Mouse (Mus musculus): ENCODE data around the gene Nkd1. TPM values are rescaled to one million over a fixed set of nuclear protein-coding genes. Genes with fewer than 3 reads are reported as not detected.

The Nkd1 gene
- polyA plus RNA-seq, 1 experiment from 2014 or later = 66.9 TPM

GRCm38 (mm10) chr8:88518047-88518446 lies 3.1 kb upstream of the Nkd1 start:
- H3K4me2 ChIP-seq (replicated peaks; ENCODE audit: low read depth, low read length) = no peak overlapping the region
- no peaks in the 10 kb centered on the region for H3K36me3 ChIP-seq (ENCODE audit: insufficient read depth, low read length)
- no peak overlapping the region for H3K9ac ChIP-seq (replicated peaks; ENCODE audit: low read length)
- WGBS = 39% methylated on average over 9 of the region's 9 CpGs
- peaks cover 8% of the 10 kb centered on the region; the same call in 1 of the 2 replicates for H3K27me3 ChIP-seq (ENCODE audit: insufficient read depth, low read length)
- no peak for ATAC-seq (ENCODE audit: low FRiP score, low TSS enrichment)
- no peak overlapping the region for H3K27ac ChIP-seq (ENCODE audit: low read length)
- peaks cover 18% of the 10 kb centered on the region for H3K4me1 ChIP-seq (ENCODE audit: insufficient read depth, low read length)
- no peak overlapping the region for H3K4me3 ChIP-seq (ENCODE audit: low read length)
- peaks cover 5% of the 10 kb centered on the region; the same call in 1 of the 2 replicates for H3K9me3 ChIP-seq (ENCODE audit: low read length)

GRCm38 (mm10) chr8:88520381-88520780 lies 773 bp upstream of the Nkd1 start:
- ATAC-seq (ENCODE audit: low FRiP score, low TSS enrichment) = no peak
- Histone ChIP-seq H3K9me3 (ENCODE audit: low read length) (peaks cover 4% of the 10 kb centered on the region; the same call in 1 of the 2 replicates), H3K27ac (ENCODE audit: low read length) (no peak overlapping the region), H3K4me1 (ENCODE audit: insufficient read depth, low read length) (peaks cover 41% of the 10 kb centered on the region), H3K36me3 (ENCODE audit: insufficient read depth, low read length) (no peaks in the 10 kb centered on the region), H3K4me2 (replicated peaks; ENCODE audit: low read depth, low read length) (peak overlapping the region; percentile 94), H3K27me3 (ENCODE audit: insufficient read depth, low read length) (0 out of 2 replicates have a peak, but pooled peaks cover 8% of the 10 kb centered on the region), H3K9ac (replicated peaks; ENCODE audit: low read length) (no peak overlapping the region), H3K4me3 (ENCODE audit: low read length) (peak overlapping the region; percentile 84; the same call in 1 of the 2 replicates)
- WGBS = 12% methylated on average over 13 of the region's 13 CpGs

GRCm38 (mm10) chr8:88521541-88522414 lies 624 bp downstream of the Nkd1 start:
- peak; percentile 39; the same call in 1 of the 2 replicates for ATAC-seq (ENCODE audit: low FRiP score, low TSS enrichment)
- Histone ChIP-seq H3K27ac (ENCODE audit: low read length) (peak overlapping the region; percentile 60; the same call in 1 of the 2 replicates), H3K4me1 (ENCODE audit: insufficient read depth, low read length) (peaks cover 44% of the 10 kb centered on the region), H3K27me3 (ENCODE audit: insufficient read depth, low read length) (0 out of 2 replicates have a peak, but pooled peaks cover 8% of the 10 kb centered on the region), H3K9me3 (ENCODE audit: low read length) (no peaks in the 10 kb centered on the region), H3K4me2 (replicated peaks; ENCODE audit: low read depth, low read length) (peak overlapping the region; percentile 94), H3K36me3 (ENCODE audit: insufficient read depth, low read length) (no peaks in the 10 kb centered on the region), H3K9ac (replicated peaks; ENCODE audit: low read length) (peak overlapping the region; percentile 86), H3K4me3 (ENCODE audit: low read length) (peak overlapping the region; percentile 84)
- under 1% methylated on average over 57 of the region's 65 CpGs for WGBS

- H3K4me1 ChIP-seq (ENCODE audit: insufficient read depth, low read length) = peaks cover 44% of the 10 kb centered on the region
- H3K9me3 ChIP-seq (ENCODE audit: low read length) = no peaks in the 10 kb centered on the region
- peak overlapping the region; percentile 94 for H3K4me2 ChIP-seq (replicated peaks; ENCODE audit: low read depth, low read length)
- H3K27ac ChIP-seq (ENCODE audit: low read length) = no peak overlapping the region
- H3K36me3 ChIP-seq (ENCODE audit: insufficient read depth, low read length) = no peaks in the 10 kb centered on the region
- ATAC-seq (ENCODE audit: low FRiP score, low TSS enrichment) = no peak
- peak overlapping the region; percentile 86 for H3K9ac ChIP-seq (replicated peaks; ENCODE audit: low read length)
- WGBS = 22% methylated on average over 5 of the region's 5 CpGs
- peak overlapping the region; percentile 84 for H3K4me3 ChIP-seq (ENCODE audit: low read length)
- 0 out of 2 replicates have a peak, but pooled peaks cover 8% of the 10 kb centered on the region for H3K27me3 ChIP-seq (ENCODE audit: insufficient read depth, low read length)
Measured at GRCm38 (mm10) chr8:88522433-88523030, 1.4 kb downstream of the Nkd1 start.

GRCm38 (mm10) chr8:88523621-88524020 lies 2.5 kb downstream of the Nkd1 start:
- Histone ChIP-seq H3K27me3 (ENCODE audit: insufficient read depth, low read length) (0 out of 2 replicates have a peak, but pooled peaks cover 6% of the 10 kb centered on the region), H3K9ac (replicated peaks; ENCODE audit: low read length) (no peak overlapping the region; the same call in 1 of the 2 replicates), H3K4me2 (replicated peaks; ENCODE audit: low read depth, low read length) (peak overlapping the region; percentile 94), H3K27ac (ENCODE audit: low read length) (peak overlapping the region; percentile 14), H3K4me1 (ENCODE audit: insufficient read depth, low read length) (peaks cover 44% of the 10 kb centered on the region), H3K36me3 (ENCODE audit: insufficient read depth, low read length) (peaks cover 4% of the 10 kb centered on the region; the same call in 1 of the 2 replicates), H3K9me3 (ENCODE audit: low read length) (no peaks in the 10 kb centered on the region), H3K4me3 (ENCODE audit: low read length) (peak overlapping the region; percentile 84)
- 19% methylated on average over 4 of the region's 4 CpGs for WGBS
- ATAC-seq (ENCODE audit: low FRiP score, low TSS enrichment) = no peak

- 28% methylated on average over 4 of the region's 4 CpGs for WGBS
- Histone ChIP-seq H3K27me3 (ENCODE audit: insufficient read depth, low read length) (0 out of 2 replicates have a peak, but pooled peaks cover 6% of the 10 kb centered on the region), H3K4me1 (ENCODE audit: insufficient read depth, low read length) (peaks cover 44% of the 10 kb centered on the region), H3K27ac (ENCODE audit: low read length) (peak overlapping the region; percentile 14), H3K9me3 (ENCODE audit: low read length) (no peaks in the 10 kb centered on the region), H3K36me3 (ENCODE audit: insufficient read depth, low read length) (peaks cover 4% of the 10 kb centered on the region; the same call in 1 of the 2 replicates), H3K4me3 (ENCODE audit: low read length) (peak overlapping the region; percentile 84), H3K9ac (replicated peaks; ENCODE audit: low read length) (no peak overlapping the region; the same call in 1 of the 2 replicates), H3K4me2 (replicated peaks; ENCODE audit: low read depth, low read length) (peak overlapping the region; percentile 94)
- ATAC-seq (ENCODE audit: low FRiP score, low TSS enrichment) = no peak
Measured at GRCm38 (mm10) chr8:88524132-88524531, 3.0 kb downstream of the Nkd1 start.

- no peak overlapping the region for H3K27ac ChIP-seq (ENCODE audit: low read length)
- 0 out of 2 replicates have a peak, but pooled peaks cover 5% of the 10 kb centered on the region for H3K27me3 ChIP-seq (ENCODE audit: insufficient read depth, low read length)
- no peaks in the 10 kb centered on the region for H3K9me3 ChIP-seq (ENCODE audit: low read length)
- H3K4me1 ChIP-seq (ENCODE audit: insufficient read depth, low read length) = peaks cover 44% of the 10 kb centered on the region
- WGBS = 73% methylated on average over 7 of the region's 7 CpGs
- no peak for ATAC-seq (ENCODE audit: low FRiP score, low TSS enrichment)
- no peak overlapping the region for H3K9ac ChIP-seq (replicated peaks; ENCODE audit: low read length)
- H3K4me2 ChIP-seq (replicated peaks; ENCODE audit: low read depth, low read length) = 0 out of 2 replicates have a peak overlapping the region, but pooled peaks have one; percentile 94
- no peak overlapping the region for H3K4me3 ChIP-seq (ENCODE audit: low read length)
- H3K36me3 ChIP-seq (ENCODE audit: insufficient read depth, low read length) = peaks cover 4% of the 10 kb centered on the region; the same call in 1 of the 2 replicates
Measured at GRCm38 (mm10) chr8:88524851-88525250, 3.7 kb downstream of the Nkd1 start.

- Histone ChIP-seq H3K27ac (ENCODE audit: low read length) (no peak overlapping the region), H3K9me3 (ENCODE audit: low read length) (no peaks in the 10 kb centered on the region), H3K4me2 (replicated peaks; ENCODE audit: low read depth, low read length) (no peak overlapping the region), H3K4me3 (ENCODE audit: low read length) (no peak overlapping the region), H3K9ac (replicated peaks; ENCODE audit: low read length) (no peak overlapping the region), H3K36me3 (ENCODE audit: insufficient read depth, low read length) (peaks cover 8% of the 10 kb centered on the region; the same call in 1 of the 2 replicates), H3K27me3 (ENCODE audit: insufficient read depth, low read length) (no peaks in the 10 kb centered on the region), H3K4me1 (ENCODE audit: insufficient read depth, low read length) (peaks cover 40% of the 10 kb centered on the region)
- ATAC-seq (ENCODE audit: low FRiP score, low TSS enrichment) = no peak
- WGBS = 58% methylated on average over 5 of the region's 5 CpGs
Measured at GRCm38 (mm10) chr8:88526296-88526695, 5.1 kb downstream of the Nkd1 start.

- Histone ChIP-seq H3K27ac (ENCODE audit: low read length) (no peak overlapping the region), H3K9ac (replicated peaks; ENCODE audit: low read length) (no peak overlapping the region), H3K36me3 (ENCODE audit: insufficient read depth, low read length) (peaks cover 11% of the 10 kb centered on the region; the same call in 1 of the 2 replicates), H3K4me2 (replicated peaks; ENCODE audit: low read depth, low read length) (no peak overlapping the region), H3K27me3 (ENCODE audit: insufficient read depth, low read length) (no peaks in the 10 kb centered on the region), H3K9me3 (ENCODE audit: low read length) (no peaks in the 10 kb centered on the region), H3K4me1 (ENCODE audit: insufficient read depth, low read length) (peaks cover 29% of the 10 kb centered on the region), H3K4me3 (ENCODE audit: low read length) (no peak overlapping the region)
- 85% methylated on average over 9 of the region's 9 CpGs for whole genome bisulfite sequencing
- no peak for ATAC-seq (ENCODE audit: low FRiP score, low TSS enrichment)
Measured at GRCm38 (mm10) chr8:88528186-88528585, 7.0 kb downstream of the Nkd1 start.

Data from kidney, embryonic 16.5 days (tissue).